Mouse (Mus musculus): ENCODE measurements around the gene Susd5. TPM values are rescaled to one million over a fixed set of nuclear protein-coding genes. Genes with fewer than 3 reads are reported as not detected.
"Not testable (repeated sequence)": the region's sequence is repeated elsewhere in the genome, so short reads cannot be mapped to it uniquely, and the experiment has no call there.

The Susd5 gene
- polyA plus RNA-seq, 1 experiment from 2014 or later = not detected

GRCm38 (mm10) chr9:114087106-114087815 is 30.3 kb downstream of the Susd5 start:
- Histone ChIP-seq H3K27me3 (replicated peaks; ENCODE audit: insufficient read depth, low read length) (no peaks in the 10 kb centered on the region), H3K4me2 (replicated peaks; ENCODE audit: low read depth, low read length) (no peak overlapping the region), H3K4me3 (ENCODE audit: low read depth, low read length) (no peak overlapping the region), H3K9ac (replicated peaks; ENCODE audit: low read depth) (no peak overlapping the region), H3K4me1 (ENCODE audit: insufficient read depth, low read depth, low read length) (no peaks in the 10 kb centered on the region), H3K9me3 (ENCODE audit: low read length) (no peaks in the 10 kb centered on the region), H3K36me3 (ENCODE audit: insufficient read depth, low read length) (no peaks in the 10 kb centered on the region), H3K27ac (ENCODE audit: low read length) (no peak overlapping the region)
- DNase-seq (ENCODE audit: low spot score) (no peak), ATAC-seq (no peak)
- TF ChIP-seq CTCF (IDR thresholded peaks at IDR 0.05) (no peak), EP300 (IDR thresholded peaks at IDR 0.05) (no peak)
- 78% methylated on average over 11 of the region's 11 CpGs for WGBS

GRCm38 (mm10) chr9:114088885-114089284 is 31.9 kb downstream of the Susd5 start:
- ATAC-seq; DNase-seq (ENCODE audit: low spot score); H3K27me3 ChIP-seq (replicated peaks; ENCODE audit: insufficient read depth, low read length); H3K4me1 ChIP-seq (ENCODE audit: insufficient read depth, low read depth, low read length); H3K27ac ChIP-seq (ENCODE audit: low read length); H3K4me3 ChIP-seq (ENCODE audit: low read depth, low read length); H3K9ac ChIP-seq (replicated peaks; ENCODE audit: low read depth); H3K4me2 ChIP-seq (replicated peaks; ENCODE audit: low read depth, low read length); H3K36me3 ChIP-seq (ENCODE audit: insufficient read depth, low read length); H3K9me3 ChIP-seq (ENCODE audit: low read length): not testable (repeated sequence)
- WGBS = 78% methylated on average over 6 of the region's 6 CpGs

- not testable (repeated sequence) for H3K9ac ChIP-seq (replicated peaks; ENCODE audit: low read depth); H3K36me3 ChIP-seq (ENCODE audit: insufficient read depth, low read length); H3K27ac ChIP-seq (ENCODE audit: low read length); H3K27me3 ChIP-seq (replicated peaks; ENCODE audit: insufficient read depth, low read length); ATAC-seq; DNase-seq (ENCODE audit: low spot score); H3K4me2 ChIP-seq (replicated peaks; ENCODE audit: low read depth, low read length); H3K4me3 ChIP-seq (ENCODE audit: low read depth, low read length); H3K4me1 ChIP-seq (ENCODE audit: insufficient read depth, low read depth, low read length); H3K9me3 ChIP-seq (ENCODE audit: low read length)
- WGBS = 17% methylated on average over 9 of the region's 9 CpGs
- TF ChIP-seq CTCF (IDR thresholded peaks at IDR 0.05) = 0 out of 2 replicates have a peak, but pooled peaks have one; percentile 8
Measured at GRCm38 (mm10) chr9:114092188-114092587, 35.2 kb downstream of the Susd5 start.

GRCm38 (mm10) chr9:114094854-114095253 is 37.9 kb downstream of the Susd5 start:
- DNase-seq (ENCODE audit: low spot score) (no peak), ATAC-seq (no peak)
- no peak overlapping the region for H3K4me3 ChIP-seq (ENCODE audit: low read depth, low read length)
- no peak for TF ChIP-seq EP300 (IDR thresholded peaks at IDR 0.05)
- no peak for TF ChIP-seq CTCF (IDR thresholded peaks at IDR 0.05)
- H3K36me3 ChIP-seq (ENCODE audit: insufficient read depth, low read length) = no peaks in the 10 kb centered on the region
- no peak overlapping the region for H3K27ac ChIP-seq (ENCODE audit: low read length)
- 81% methylated on average over 2 of the region's 2 CpGs for WGBS
- no peaks in the 10 kb centered on the region for H3K4me1 ChIP-seq (ENCODE audit: insufficient read depth, low read depth, low read length)
- H3K9ac ChIP-seq (replicated peaks; ENCODE audit: low read depth) = no peak overlapping the region
- no peaks in the 10 kb centered on the region for H3K27me3 ChIP-seq (replicated peaks; ENCODE audit: insufficient read depth, low read length)
- no peaks in the 10 kb centered on the region for H3K9me3 ChIP-seq (ENCODE audit: low read length)
- no peak overlapping the region for H3K4me2 ChIP-seq (replicated peaks; ENCODE audit: low read depth, low read length)

- H3K9me3 ChIP-seq (ENCODE audit: low read length) = no peaks in the 10 kb centered on the region
Measured at GRCm38 (mm10) chr9:114098716-114099302, 41.9 kb downstream of the Susd5 start.

GRCm38 (mm10) chr9:114110268-114110667 is 53.3 kb downstream of the Susd5 start:
- 71% methylated on average over 2 of the region's 2 CpGs for WGBS
- TF ChIP-seq EP300 (IDR thresholded peaks at IDR 0.05) (no peak), CTCF (IDR thresholded peaks at IDR 0.05) (no peak)
- Histone ChIP-seq H3K27me3 (replicated peaks; ENCODE audit: insufficient read depth, low read length) (no peaks in the 10 kb centered on the region), H3K9me3 (ENCODE audit: low read length) (no peaks in the 10 kb centered on the region), H3K9ac (replicated peaks; ENCODE audit: low read depth) (no peak overlapping the region), H3K27ac (ENCODE audit: low read length) (no peak overlapping the region), H3K4me3 (ENCODE audit: low read depth, low read length) (no peak overlapping the region), H3K4me1 (ENCODE audit: insufficient read depth, low read depth, low read length) (no peaks in the 10 kb centered on the region), H3K4me2 (replicated peaks; ENCODE audit: low read depth, low read length) (no peak overlapping the region), H3K36me3 (ENCODE audit: insufficient read depth, low read length) (no peaks in the 10 kb centered on the region)
- ATAC-seq = no peak
- no peak for DNase-seq (ENCODE audit: low spot score)

More at GRCm38 (mm10) chr9:114098716-114099302, 41.9 kb downstream of the Susd5 start:
- Histone ChIP-seq H3K36me3 (ENCODE audit: insufficient read depth, low read length) (no peaks in the 10 kb centered on the region), H3K4me1 (ENCODE audit: insufficient read depth, low read depth, low read length) (no peaks in the 10 kb centered on the region), H3K9ac (replicated peaks; ENCODE audit: low read depth) (no peak overlapping the region), H3K27me3 (replicated peaks; ENCODE audit: insufficient read depth, low read length) (no peaks in the 10 kb centered on the region), H3K27ac (ENCODE audit: low read length) (no peak overlapping the region), H3K4me2 (replicated peaks; ENCODE audit: low read depth, low read length) (no peak overlapping the region), H3K4me3 (ENCODE audit: low read depth, low read length) (no peak overlapping the region)
- DNase-seq (ENCODE audit: low spot score) (no peak), ATAC-seq (no peak)
- TF ChIP-seq EP300 (IDR thresholded peaks at IDR 0.05) = no peak
- TF ChIP-seq CTCF (IDR thresholded peaks at IDR 0.05) = no peak
- WGBS = 52% methylated on average over 9 of the region's 9 CpGs

All from lung, postnatal 0 days (tissue).